Mouse (Mus musculus): ENCODE data around the gene Cast. TPM values are rescaled to one million over a fixed set of nuclear protein-coding genes. Genes with fewer than 3 reads are reported as not detected.

Gene Cast
- 1 to 10 TPM; 6.2 to 6.5 TPM for total RNA-seq (2021)
- long read RNA-seq, experiment 1, partial matches to known transcripts: 0 of 7 reads
- long read RNA-seq, experiment 1, other reads (novel, unspliced or antisense): 7 of 7 reads
- long read RNA-seq, experiment 2, full-length matches to known transcripts: 1 of 2 reads
- long read RNA-seq, experiment 2, partial matches to known transcripts: 0 of 2 reads
- long read RNA-seq, experiment 2, other reads (novel, unspliced or antisense): 1 of 2 reads

DNA sequence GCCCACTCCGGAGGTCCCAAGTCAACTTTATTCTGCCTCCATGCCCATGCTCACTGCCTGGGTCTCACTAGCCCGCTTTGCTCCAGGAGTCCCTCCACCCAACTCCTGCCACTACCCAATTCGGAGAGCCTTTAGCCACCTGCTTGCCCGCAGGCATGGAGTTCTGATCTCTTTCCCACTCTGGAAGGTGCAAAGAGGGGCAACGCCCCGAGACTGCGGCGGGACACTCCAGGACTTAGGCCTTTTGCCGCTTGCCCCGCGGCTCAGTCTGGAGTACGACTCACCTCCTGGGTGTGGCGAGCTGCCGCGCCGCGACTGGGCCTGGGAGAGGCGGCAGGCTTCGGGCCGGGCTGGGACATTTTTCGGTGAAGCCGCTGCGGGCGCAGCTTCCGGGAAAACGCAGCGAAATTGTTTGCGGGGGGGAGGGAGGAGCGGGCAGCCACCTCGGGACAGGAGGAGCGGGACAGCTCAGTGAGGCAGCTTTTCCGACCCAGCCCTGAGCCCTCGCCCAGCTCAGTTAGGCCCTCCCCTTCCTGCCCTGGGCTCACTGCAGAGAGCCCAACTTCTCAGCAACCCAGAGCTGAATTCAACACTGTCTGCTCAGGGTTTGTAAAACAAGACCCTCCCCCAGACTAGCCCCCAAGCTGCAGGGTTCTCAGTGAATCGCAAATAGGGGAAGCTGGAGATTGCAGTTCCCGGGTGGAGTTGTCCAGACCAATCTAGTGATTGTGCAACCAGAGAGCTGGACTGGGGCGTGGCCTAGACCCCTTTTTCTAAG lies at the start of gene Cast:
Gene Cast (minus strand): TSS at position 659 of the 778 bp plus-strand sequence.
- DNase-seq (ENCODE audit: low spot score in 2 of 2): no peak

DNA sequence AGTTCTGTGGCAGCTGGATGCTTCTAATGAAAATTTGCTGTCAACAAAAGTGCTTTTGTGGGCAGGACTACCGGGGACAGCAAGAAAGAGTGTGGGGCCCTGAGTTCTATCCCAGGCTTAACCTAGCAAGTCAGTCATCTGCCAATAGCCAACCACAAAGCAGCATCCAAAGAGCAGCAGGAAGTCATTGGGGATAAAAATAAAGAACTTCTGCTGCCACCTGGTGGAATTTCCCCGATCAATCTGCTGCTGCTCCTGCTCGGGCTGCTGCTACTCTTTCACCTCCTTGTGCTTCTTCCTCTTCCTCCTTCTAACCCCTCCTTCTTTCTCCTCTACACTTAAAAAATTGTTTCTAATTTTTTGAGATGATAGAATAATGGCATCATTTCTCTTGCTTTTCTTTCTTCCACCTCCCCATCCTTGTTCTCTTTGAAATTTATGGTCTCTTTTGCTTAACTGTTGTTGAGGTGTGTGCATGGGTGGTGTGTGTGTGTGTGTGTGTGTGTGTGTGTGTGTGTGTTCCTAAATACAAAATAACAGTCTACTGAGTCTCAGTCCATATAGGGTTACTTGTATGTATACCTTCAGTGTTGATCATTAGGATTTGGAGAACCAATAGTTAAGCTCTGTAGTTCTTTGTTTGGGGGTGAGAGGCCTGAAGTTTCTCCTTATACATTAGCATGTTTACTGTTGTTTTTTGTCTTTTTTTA lies 45.9 kb upstream of the Cast start:
- peak; percentile 54 to 79 for DNase-seq (ENCODE audit: low spot score in 2 of 2)

DNA sequence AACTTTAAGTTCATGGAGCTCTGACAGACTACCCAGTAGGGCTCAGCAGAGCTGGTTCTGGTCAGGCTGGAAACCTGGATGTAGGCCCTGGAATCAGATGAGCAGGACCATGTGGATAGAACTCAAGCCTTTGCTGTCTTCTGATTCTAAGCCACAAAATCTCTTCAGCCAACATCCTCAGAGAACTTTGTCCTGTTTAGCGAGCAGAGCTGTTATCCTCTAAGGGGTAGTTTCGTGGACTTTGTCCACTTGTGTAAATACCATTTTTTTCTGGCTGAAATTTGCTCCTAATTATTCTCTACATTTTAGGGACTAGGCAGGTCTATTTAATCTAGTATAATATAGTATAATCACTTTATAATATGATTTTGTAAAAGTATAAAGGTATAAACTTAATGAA lies 42.2 kb upstream of the Cast start:
- no peak for DNase-seq (ENCODE audit: low spot score in 2 of 2)

DNA sequence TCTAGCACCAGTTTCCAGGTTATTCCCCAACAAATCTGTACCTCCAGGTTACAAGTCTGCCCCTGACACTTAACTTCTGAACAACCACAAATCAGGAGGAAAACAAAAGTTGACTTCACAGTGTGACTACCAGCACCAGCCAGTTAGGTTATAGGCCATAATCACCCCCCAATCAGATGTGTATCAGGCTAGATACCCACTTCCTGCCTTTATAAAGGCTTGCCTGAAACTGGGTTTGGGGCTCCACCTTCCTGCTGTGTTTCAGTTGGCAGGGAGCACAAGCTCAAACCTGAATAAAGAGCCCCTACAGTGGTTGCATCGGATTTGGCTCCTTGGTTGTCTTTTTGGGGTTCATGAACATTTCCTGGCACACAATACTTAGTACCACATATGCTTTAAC lies 37.3 kb upstream of the Cast start:
- no peak for DNase-seq (ENCODE audit: low spot score in 2 of 2)

DNA sequence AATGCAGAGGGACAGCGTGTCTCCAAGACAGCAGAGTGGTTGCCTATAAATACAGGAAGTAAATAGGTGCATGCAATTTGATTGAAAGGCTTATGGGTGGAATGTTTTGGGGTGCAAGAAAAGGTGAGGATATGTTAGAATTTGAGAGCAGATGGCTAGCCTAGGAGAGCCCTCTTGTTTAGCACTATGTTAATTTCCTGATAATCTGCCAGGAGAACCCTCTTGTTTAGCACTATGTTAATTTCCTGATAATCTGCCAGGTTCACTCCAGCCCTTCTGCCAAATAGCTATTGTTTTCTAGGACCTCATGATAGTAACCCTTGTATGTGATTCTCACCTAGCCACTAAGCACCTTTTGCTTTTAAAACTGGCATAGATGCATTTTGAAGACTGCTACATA lies 25.9 kb upstream of the Cast start:
- DNase-seq (ENCODE audit: low spot score in 2 of 2): no peak

DNA sequence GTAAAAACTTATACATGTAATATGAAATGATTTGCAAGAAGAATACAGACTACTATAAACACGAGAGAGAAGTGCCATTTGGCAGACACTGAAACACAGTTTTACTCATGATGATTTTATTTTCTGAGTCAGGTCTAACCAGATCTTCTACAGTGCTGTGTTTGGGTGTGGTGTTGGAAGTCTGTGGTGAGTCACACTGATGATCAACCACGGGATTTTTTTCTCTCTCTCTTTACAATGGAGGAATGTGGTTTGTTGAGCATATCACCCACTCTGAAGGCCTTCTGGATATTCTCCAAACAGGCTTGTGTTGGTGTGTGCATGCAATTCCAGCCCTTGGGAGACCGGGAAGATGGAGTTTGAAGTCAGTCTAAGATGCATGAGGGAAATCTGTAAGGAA lies 13.5 kb upstream of the Cast start:
- DNase-seq (ENCODE audit: low spot score in 2 of 2): no peak

DNA sequence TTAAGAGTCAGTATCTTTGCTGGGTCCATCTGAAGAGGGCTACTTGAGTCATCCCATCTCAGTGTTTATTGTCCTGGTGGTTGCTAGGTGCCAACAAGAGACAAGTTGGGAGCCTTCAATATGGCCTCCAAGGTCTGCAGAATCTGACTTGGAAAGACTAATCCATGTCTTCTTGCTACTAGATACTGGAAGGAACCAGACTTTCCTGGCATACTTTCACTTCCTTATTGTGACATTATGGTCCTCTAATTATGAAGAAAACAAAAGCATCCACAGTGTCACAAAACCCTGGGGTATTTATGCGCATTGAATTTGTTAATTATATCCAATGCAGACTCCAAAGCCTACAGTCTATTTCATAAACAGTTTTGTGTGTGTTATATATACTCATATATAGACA lies 7.1 kb upstream of the Cast start:
- DNase-seq (ENCODE audit: low spot score in 2 of 2): no peak

DNA sequence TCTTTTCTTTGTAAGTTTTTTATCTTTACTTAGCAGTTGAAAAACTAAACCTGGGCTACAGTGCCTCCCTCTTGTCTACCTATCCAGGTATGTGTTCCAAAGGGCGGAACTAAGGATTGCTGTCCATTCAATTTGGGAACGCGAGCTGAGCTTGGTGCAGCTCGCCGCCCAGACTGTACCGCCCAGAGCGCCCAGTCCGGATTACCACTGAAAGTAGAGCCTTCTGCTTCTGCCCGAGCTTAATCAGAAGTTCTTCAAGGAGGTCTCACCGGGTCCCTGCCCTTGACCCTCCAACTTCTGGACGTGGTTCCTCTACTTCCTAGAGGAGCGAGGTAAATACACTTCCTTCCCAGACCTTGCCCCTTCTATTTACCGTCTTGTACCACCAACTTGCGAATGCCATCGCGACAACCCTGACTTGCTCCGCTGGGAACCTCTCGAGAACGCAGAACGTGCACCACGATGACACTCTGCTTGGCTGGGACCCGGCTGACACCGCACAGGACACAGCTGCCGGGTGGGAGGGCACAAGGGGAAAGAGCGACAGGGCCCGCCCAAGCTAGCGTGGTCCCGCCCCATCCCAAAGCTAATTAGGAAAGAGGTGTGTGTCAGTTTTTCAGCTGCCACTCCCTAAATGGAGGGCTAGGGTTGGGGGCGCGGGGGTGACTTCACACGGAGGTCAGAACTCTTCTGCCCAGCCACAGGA lies 1.0 kb downstream of the Cast start:
- DNase-seq (ENCODE audit: low spot score in 2 of 2): no peak

DNA sequence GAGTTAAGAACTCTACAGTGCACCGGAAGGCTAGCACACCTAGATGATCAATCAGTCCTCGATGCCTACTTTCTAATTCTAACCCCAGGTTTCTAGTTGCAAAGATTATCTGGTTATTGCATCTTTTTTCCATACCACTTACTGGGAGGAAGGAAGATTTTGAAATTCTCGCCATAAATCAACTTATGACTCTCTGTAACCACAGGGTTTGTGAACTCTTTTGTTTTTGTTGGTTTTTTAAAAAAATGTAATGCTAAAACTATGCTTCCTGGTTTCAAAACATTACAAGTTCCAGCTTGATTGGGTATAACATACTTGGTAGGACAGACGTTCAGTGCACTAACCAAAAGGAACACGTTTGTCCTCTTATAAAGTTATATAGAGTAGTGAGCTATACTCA lies 1.7 kb downstream of the Cast start:
- DNase-seq (ENCODE audit: low spot score in 2 of 2): no peak

DNA sequence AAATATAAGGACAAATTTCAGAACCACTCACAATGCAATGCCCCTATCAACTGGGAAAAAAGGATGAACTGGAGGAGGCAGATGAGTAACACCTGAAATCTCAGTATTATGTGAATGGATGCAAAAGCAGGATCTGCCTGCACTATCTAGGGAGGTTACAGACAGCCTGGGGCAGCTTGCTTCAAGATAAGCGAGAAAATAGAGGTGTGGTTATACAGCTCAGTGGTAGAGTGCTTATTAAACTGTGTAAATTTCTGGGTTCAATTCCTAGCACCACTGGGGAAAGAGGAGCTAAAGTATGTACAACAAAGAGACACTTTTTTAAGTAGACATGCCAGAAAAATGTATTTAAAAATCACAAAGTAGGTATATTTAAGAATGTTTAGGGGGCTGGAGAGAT lies 14.2 kb downstream of the Cast start:
- no peak for DNase-seq (ENCODE audit: low spot score in 2 of 2)

DNA sequence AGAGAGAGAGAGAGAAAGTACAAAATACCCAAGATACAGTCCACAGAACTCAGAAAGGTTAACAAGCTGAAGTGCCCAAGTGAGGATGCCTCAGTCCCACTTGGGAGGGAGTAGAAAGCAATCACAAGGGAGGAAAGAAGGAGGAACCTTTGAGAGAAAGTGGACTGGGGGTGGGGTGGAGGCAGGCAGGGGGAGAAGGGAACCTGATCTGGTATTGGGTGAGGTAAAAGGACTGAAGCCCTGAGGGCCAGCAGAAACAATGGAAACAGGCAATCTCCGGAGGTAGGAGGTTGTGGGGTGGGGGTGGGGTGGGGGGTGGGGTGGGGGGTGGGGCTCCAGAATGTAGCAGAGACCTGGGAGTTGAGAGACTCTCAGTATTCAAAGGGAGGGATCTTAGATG lies 20.9 kb downstream of the Cast start:
- DNase-seq (ENCODE audit: low spot score in 2 of 2): no peak

DNA sequence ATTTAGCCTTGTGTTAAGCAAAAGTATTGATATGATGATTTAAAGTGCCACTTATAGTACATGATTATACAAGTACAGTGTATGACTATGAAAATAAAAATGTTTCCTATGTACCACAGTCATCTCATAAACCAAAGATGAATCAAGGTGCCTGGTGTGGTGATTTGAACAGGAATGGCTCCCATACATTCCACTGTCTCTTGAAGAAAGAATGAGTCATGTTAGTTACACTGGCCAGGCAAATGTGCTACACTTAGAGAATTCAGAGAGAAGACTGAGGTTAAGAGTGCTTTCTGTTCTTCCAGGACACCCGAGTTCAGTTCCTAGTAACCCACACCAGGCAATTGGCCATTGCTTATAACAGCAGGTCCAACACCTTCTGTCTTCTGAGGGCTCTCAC lies 36.5 kb downstream of the Cast start:
- DNase-seq (ENCODE audit: low spot score in 2 of 2): no peak

DNA sequence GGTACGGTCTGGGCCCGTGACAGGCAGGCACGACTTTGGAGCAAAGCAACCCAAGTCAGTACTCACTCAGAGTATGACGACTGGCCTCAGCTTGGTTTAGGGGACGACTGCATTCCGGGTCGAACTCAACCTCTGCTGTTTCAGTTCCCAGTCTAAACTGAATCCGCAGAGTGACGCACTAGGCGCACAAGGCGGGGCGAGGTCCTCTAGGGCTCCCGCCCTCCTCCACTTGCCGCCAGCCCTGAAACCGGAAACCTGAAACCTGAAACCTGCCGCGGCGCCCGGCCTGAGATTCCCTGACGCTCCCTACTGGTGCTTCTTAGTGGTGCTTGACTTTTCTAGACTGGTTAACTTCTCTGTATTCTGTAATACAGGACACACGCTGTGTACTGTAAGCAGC lies 38.1 kb downstream of the Cast start:
- peak; percentile 46 to 52 for DNase-seq (ENCODE audit: low spot score in 2 of 2)

DNA sequence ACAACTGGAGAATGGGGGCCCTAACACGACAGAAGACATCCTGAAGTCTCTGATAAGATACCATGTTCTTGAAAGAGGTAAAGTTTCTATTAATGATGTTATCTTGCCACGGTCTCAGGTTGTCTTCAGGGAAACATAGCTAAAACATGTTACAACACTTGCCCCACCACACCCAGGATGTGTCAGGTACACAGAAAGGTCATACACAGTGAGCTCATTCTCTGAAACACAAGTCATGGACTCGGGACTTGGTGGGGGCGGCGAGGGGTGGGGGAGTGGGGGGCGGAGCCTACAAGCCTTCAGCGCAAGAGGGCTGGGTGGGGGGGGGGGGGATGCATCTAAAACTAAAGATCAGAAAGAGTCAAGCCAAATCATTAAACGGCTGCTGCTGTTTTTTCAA lies 38.7 kb downstream of the Cast start:
- DNase-seq (ENCODE audit: low spot score in 2 of 2): no peak

DNA sequence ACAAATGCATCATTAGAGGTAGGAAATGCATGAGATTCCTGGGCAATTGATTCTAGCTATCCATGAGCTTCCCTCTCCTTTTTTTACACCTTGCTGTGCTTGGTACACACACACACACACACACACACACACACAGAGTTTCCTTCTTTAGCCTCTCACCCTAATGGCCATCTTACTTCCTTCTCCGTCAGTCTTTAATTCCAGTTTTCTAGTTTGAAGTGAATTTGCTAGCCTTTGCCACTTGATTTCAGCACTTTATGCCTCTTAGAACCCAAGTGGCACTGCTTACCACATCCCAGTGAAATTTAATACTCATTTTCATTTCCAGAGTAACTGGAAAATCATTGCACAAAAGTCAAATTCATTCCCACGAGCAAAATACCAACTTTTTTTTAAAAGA lies 41.4 kb downstream of the Cast start:
- DNase-seq (ENCODE audit: low spot score in 2 of 2): no peak

DNA sequence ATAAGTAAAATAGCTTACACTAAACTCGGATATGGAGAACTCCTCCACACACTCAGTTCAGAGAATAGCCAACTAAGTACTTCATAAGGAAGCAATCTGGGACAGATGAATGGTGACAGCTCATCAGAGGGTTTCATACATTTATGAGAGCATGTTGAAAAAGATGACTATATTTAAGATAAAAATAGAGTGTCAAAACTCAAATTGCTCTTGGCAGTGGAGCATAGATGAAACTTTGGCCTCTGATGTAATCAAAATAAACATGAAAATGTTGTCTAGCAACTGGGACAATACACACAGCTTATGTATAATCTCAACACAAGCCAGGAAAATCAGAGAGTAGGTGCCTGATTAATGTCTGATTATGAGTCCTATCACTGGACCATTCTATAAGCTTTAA lies 45.9 kb downstream of the Cast start:
- DNase-seq (ENCODE audit: low spot score in 2 of 2): no peak

DNA sequence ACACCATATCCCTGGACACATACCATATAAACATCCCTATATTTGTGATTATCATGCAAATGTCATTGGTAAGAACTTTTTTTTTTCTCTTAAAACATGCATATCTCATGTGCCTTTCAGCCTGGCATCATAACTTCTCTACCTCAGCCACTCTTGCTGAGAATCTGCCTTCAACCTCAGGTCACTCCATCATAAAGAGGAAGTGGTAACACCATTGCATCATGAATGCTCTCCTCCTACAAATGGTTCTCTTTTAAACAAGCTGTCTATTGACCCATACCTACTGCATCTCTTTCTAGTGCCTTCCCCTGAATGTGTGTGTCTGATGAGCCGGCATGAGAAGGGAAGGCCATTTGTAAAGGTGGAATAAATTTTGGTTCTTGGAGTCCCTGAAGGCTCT lies 49.5 kb downstream of the Cast start:
- DNase-seq (ENCODE audit: low spot score in 2 of 2): no peak

DNA sequence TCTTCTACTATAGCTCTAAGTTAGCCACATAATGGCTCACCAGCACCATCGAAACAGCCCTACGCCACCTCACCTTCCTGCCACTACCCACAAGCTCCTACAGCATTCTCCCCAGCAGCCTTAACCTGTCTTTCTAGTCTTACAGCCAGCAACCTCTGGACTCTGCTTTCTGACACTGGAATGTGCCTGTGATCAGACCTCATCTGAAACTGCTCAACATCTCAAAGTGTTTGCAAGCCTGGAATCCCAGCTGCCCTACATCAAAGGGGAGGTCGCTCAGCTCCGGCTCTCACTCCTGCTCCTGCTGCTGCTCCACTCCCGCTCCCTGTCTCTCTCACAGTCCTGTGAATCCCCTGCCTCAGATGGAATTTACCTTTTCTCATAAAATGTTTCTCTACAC lies 65.4 kb downstream of the Cast start:
- no peak for DNase-seq (ENCODE audit: low spot score in 2 of 2)

DNA sequence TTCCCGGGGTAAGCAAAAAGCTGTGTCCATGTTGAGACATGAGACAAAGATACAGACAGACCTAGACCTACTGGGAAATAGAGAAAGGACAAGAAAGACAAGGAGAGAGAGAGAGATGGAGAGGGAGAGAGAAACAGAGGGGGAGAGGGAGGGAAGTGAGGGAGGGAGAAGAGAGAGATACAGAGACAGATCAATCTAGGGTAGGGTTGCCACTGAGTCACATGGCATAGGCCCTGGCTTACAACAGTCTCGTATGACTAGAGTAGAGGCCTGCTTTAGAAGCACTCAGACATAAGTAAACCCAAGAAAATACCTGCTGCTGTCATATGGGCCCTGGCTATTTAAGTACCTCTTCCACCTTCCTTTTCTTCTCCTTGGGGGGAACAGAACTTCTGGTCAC lies 72.2 kb downstream of the Cast start:
- DNase-seq (ENCODE audit: low spot score in 2 of 2): no peak

DNA sequence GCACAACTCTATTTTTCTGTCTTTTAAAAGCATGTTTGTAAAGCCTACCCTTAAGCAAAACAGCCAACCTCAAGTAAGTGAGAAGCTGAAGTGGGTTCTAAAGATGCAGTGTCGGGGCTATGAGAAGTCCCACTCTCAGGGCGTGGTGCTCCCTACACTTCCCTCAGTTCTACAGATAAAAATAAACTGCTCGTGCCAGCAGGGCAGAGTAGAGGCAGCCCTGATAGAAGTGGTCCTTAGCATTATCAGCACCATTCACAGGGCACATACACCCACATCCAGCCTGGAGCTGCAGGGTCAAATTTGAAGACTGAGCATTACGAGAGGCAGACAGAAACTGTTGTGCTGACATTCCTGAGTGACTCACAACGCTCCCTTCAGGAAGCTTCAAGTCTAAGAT lies 72.8 kb downstream of the Cast start:
- no peak for DNase-seq (ENCODE audit: low spot score in 2 of 2)

DNA sequence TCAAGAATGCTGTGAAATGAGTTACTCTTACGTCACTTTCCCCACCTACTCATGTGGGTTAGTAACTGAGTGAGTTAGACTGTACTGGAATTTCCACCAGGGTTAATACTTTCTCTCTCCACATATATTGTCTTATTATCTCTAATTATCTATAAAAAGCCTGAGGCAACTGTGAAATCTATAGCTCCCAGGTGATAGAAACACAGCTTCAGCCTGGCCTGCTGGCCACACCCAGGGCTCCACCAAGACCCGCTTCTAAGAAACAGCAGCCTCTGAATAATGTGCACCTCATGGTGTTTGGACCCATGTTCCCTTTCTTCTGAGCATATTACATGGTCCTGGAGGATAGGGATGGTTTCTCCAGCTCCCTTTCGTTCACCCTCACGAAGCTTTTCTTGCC lies 74.9 kb downstream of the Cast start:
- DNase-seq (ENCODE audit: low spot score in 2 of 2): no peak

DNA sequence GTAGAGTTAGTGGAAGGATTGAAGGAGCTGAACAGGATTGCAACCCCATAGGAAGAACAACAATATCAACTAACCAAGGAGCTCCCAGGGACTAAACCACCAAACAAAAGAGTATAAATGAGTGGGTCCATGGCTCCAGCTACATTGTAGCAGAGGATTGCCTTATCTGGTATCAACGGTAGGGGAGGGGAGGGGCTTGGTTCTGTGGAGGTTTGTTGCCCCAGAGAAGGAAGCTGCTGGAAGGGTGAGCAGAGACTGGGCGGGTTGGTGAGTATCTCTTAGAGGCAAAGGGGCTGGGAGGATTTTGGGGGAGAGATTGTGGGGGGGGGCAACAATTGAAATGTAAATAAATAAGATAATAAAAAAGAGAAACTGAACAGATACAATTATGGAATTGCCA lies 89.6 kb downstream of the Cast start:
- DNase-seq (ENCODE audit: low spot score in 2 of 2): no peak
